ENCODE assay signal across 12 mouse cellular contexts in genomic region chr12:105000487-105001283, GRCm38 (mm10). TPM values are rescaled to one million over a fixed set of nuclear protein-coding genes. Genes with fewer than 3 reads are reported as not detected.
A peak's percentile ranks its signal among the peaks of the same experiment; 100 is the strongest.
DNase-seq lines count a peak whose midpoint lies in the region; ATAC-seq and TF ChIP-seq lines count a peak whose summit lies in the region.
"Had no signal": no experiment of that assay in that cellular context is flagged by ENCODE, and none has a peak within 500 bp of the region (broad histone marks: within the 10 kb centered on the region; RNA-seq: fewer than 3 reads in every experiment).

No protein-coding gene starts in this region.

- H3K9me3 ChIP-seq in kidney, embryonic 15.5 days (replicated peaks), result no peaks in the 10 kb centered on the region
- no peaks in the 10 kb centered on the region for H3K9me3 ChIP-seq in megakaryocyte, embryonic 14.5 days
- H3K9me3 ChIP-seq: hindbrain, embryonic 15.5 days had no signal

- no peak overlapping the region for H3K9ac ChIP-seq in heart, adult 2 months (ENCODE audit: low read depth, low read length)
- H3K9ac ChIP-seq in kidney, embryonic 15.5 days, result no peak overlapping the region
- H3K9ac ChIP-seq: hindbrain, embryonic 15.5 days had no signal

- intact Hi-C loops in heart, adult 2 months (cut with DNase I), result no loop called here

- H3K27ac ChIP-seq in heart, adult 2 months, result no peak overlapping the region; the same call in 1 of the 2 replicates
- H3K27ac ChIP-seq in kidney, embryonic 15.5 days, result no peak overlapping the region
- H3K27ac ChIP-seq: hindbrain, embryonic 15.5 days had no signal

- H3K36me3 ChIP-seq in heart, adult 2 months (ENCODE audit: control insufficient read depth, insufficient read depth, low read length), result no peaks in the 10 kb centered on the region
- no peaks in the 10 kb centered on the region for H3K36me3 ChIP-seq in kidney, embryonic 15.5 days
- peaks cover 68% of the 10 kb centered on the region for H3K36me3 ChIP-seq in megakaryocyte, embryonic 14.5 days (replicated peaks; ENCODE audit: low read length)
- H3K36me3 ChIP-seq: hindbrain, embryonic 15.5 days had no signal

- WGBS in heart, adult 2 months, result 53% methylated on average over 9 of the region's 9 CpGs
- WGBS in kidney, embryonic 15.5 days, result 71% methylated on average over 9 of the region's 9 CpGs

- TF ChIP-seq POLR2A in heart, adult 2 months (IDR thresholded peaks at IDR 0.05; ENCODE audit: insufficient read depth, low read depth, low read length), result no peak

- 0 out of 2 replicates have a peak, but pooled peaks cover 1% of the 10 kb centered on the region for H3K79me2 ChIP-seq in heart, adult 2 months (replicated peaks; ENCODE audit: control insufficient read depth, insufficient read depth, low read length)

- H3K4me2 ChIP-seq in kidney, embryonic 15.5 days, result no peak overlapping the region
- H3K4me2 ChIP-seq: hindbrain, embryonic 15.5 days had no signal

- H3K4me1 ChIP-seq in heart, adult 2 months (ENCODE audit: control insufficient read depth, insufficient read depth, low read length), result peaks cover 15% of the 10 kb centered on the region
- H3K4me1 ChIP-seq in kidney, embryonic 15.5 days, result peaks cover 15% of the 10 kb centered on the region
- peaks cover 100% of the 10 kb centered on the region for H3K4me1 ChIP-seq in megakaryocyte, embryonic 14.5 days
- H3K4me1 ChIP-seq: hindbrain, embryonic 15.5 days had no signal

- ATAC-seq in activated CD4-positive, CD25-positive, alpha-beta regulatory T cell, adult 4 months, result peak; percentile 62
- ATAC-seq in kidney, embryonic 15.5 days (replicated peaks; ENCODE audit: low FRiP score), result 0 out of 2 replicates have a peak, but pooled peaks have one; percentile 30
- ATAC-seq: forebrain, embryonic 14.5 days had no signal

- DNase-seq in heart, adult 2 months, result no peak
- no peak for DNase-seq in heart, postnatal 4 days
- DNase-seq in left cerebral cortex, adult 11 months (ENCODE audit: low spot score), result no peak
- no peak for DNase-seq in layer of hippocampus, adult 9-10 months (ENCODE audit: low spot score)
- no peak for DNase-seq in left cerebral cortex, adult 8-10 months (ENCODE audit: low spot score in 2 of 2)
- DNase-seq: cerebellum, adult 2 months; right cerebral cortex, adult 18-20 months had no signal

- no peak overlapping the region for H3K4me3 ChIP-seq in heart, adult 2 months
- no peak overlapping the region for H3K4me3 ChIP-seq in kidney, embryonic 15.5 days (replicated peaks)
- H3K4me3 ChIP-seq in megakaryocyte, embryonic 14.5 days (replicated peaks), result peak overlapping the region; percentile 81
- H3K4me3 ChIP-seq: hindbrain, embryonic 15.5 days had no signal

- no peaks in the 10 kb centered on the region for H3K27me3 ChIP-seq in heart, adult 2 months (ENCODE audit: control insufficient read depth, insufficient read depth, low read length)
- 0 out of 2 replicates have a peak, but pooled peaks cover 7% of the 10 kb centered on the region for H3K27me3 ChIP-seq in kidney, embryonic 15.5 days
- peaks cover 6% of the 10 kb centered on the region for H3K27me3 ChIP-seq in megakaryocyte, embryonic 14.5 days (replicated peaks)
- H3K27me3 ChIP-seq: hindbrain, embryonic 15.5 days had no signal

- 0 out of 2 replicates have a peak, but pooled peaks have one; percentile 4 for TF ChIP-seq EP300 in heart, adult 2 months (IDR thresholded peaks at IDR 0.05; ENCODE audit: insufficient read depth, low read depth, low read length)

- no peak for TF ChIP-seq CTCF in heart, adult 2 months (IDR thresholded peaks at IDR 0.05)

RNA-seq across cellular contexts. Expression of gene Syne3, which starts 8.9 kb away (rescaled TPM):
- 1 to 10 TPM; 7.0 to 8.5 TPM for total RNA-seq in heart, adult 2 months (2021)
- 2.3 and 3.0 TPM in 2 replicates for polyA plus RNA-seq in heart, adult 2 months (2012; rRNA removed)
- 1 to 10 TPM; 7.3 to 7.8 TPM for total RNA-seq in heart, postnatal 4 days (2021)
- polyA plus RNA-seq in activated CD4-positive, CD25-positive, alpha-beta regulatory T cell, adult 4 months (2017; shearing (Covaris generic)), result 1 to 10 TPM; 4.1 to 5.4 TPM
- 0.82 TPM in 2 replicates for polyA plus RNA-seq in kidney, embryonic 15.5 days (2015; fragmentation: Nextera tagmentation; extraction: Ambion mirVana)
- polyA plus RNA-seq in megakaryocyte, embryonic 14.5 days (2012; ENCODE audit: insufficient read depth, low replicate concordance), result 4.2 and 6.8 TPM in 2 replicates
- 1 to 10 TPM; 2.0 to 3.0 (median 2.8) TPM for total RNA-seq in left cerebral cortex, adult 8-10 months (2022)

RNA-seq across cellular contexts. Expression of gene Glrx5, which starts 31.8 kb away (rescaled TPM):
- 10 to 100 TPM; 86.5 to 94.7 TPM for total RNA-seq in heart, adult 2 months (2021)
- polyA plus RNA-seq in heart, adult 2 months (2012; rRNA removed), result 103 and 104 TPM in 2 replicates
- total RNA-seq in heart, postnatal 4 days (2021), result 10 to 100 TPM; 81.2 to 82.0 TPM
- polyA plus RNA-seq in activated CD4-positive, CD25-positive, alpha-beta regulatory T cell, adult 4 months (2017; shearing (Covaris generic)), result 1 to 10 TPM; 6.5 to 7.7 TPM
- 159 and 184 TPM in 2 replicates for polyA plus RNA-seq in kidney, embryonic 15.5 days (2015; fragmentation: Nextera tagmentation; extraction: Ambion mirVana)
- polyA plus RNA-seq in megakaryocyte, embryonic 14.5 days (2012; ENCODE audit: insufficient read depth, low replicate concordance), result 46.1 and 131 TPM in 2 replicates
- 10 to 100 TPM; 41.7 to 50.8 (median 46.0) TPM for total RNA-seq in left cerebral cortex, adult 8-10 months (2022)
